In genomic region chr8:70760775-70761406, GRCm38 (mm10) we compare ENCODE assay signal across 8 mouse cellular contexts. TPM values are rescaled to one million over a fixed set of nuclear protein-coding genes. Genes with fewer than 3 reads are reported as not detected.
DNase-seq lines count a peak whose midpoint lies in the region; ATAC-seq and TF ChIP-seq lines count a peak whose summit lies in the region.

TSS of gene Mpv17l2 (minus strand) at chr8:70760946.

- WGBS in kidney, embryonic 14.5 days = under 1% methylated on average over 55 of the region's 55 CpGs
- WGBS in limb, embryonic 15.5 days = 1% methylated on average over 53 of the region's 55 CpGs

- H3K9ac ChIP-seq in kidney, embryonic 14.5 days (ENCODE audit: low read depth, low read length) = peak within 1 kb of the TSS; percentile 83
- peak within 1 kb of the TSS; percentile 70 for H3K9ac ChIP-seq in limb, embryonic 15.5 days

- H3K36me3 ChIP-seq in kidney, embryonic 14.5 days (ENCODE audit: control insufficient read depth, insufficient read depth, low read length) = peaks cover 24% of the 10 kb centered on the region; the same call in 1 of the 2 replicates
- H3K36me3 ChIP-seq in limb, embryonic 15.5 days = peaks cover 24% of the 10 kb centered on the region

- peaks cover 31% of the 10 kb centered on the region for H3K4me1 ChIP-seq in bone marrow macrophage, adult 2 months (ENCODE audit: control insufficient read depth, insufficient read depth, low read length)
- H3K4me1 ChIP-seq in embryonic fibroblast, embryonic 13.5 days (ENCODE audit: control insufficient read depth, insufficient read depth, low read length) = peaks cover 3% of the 10 kb centered on the region; the same call in 1 of the 2 replicates
- peaks cover 22% of the 10 kb centered on the region for H3K4me1 ChIP-seq in kidney, embryonic 14.5 days (ENCODE audit: control insufficient read depth, insufficient read depth, low read length)
- H3K4me1 ChIP-seq in limb, embryonic 15.5 days = peaks cover 42% of the 10 kb centered on the region

- H3K9me3 ChIP-seq in kidney, embryonic 14.5 days (ENCODE audit: control insufficient read depth, low read length) = no peaks in the 10 kb centered on the region
- H3K9me3 ChIP-seq in limb, embryonic 15.5 days = no peaks in the 10 kb centered on the region

- TF ChIP-seq POLR2A in bone marrow macrophage, adult 2 months (IDR thresholded peaks at IDR 0.05; ENCODE audit: borderline replicate concordance, low read depth, low read length) = no peak
- TF ChIP-seq POLR2A in embryonic fibroblast, embryonic 13.5 days (IDR thresholded peaks at IDR 0.05; ENCODE audit: low read depth, low read length) = peak; percentile 81

- DNase-seq in A20 (ENCODE audit: low read depth, low spot score) = peak; percentile 99
- peak; percentile 98 for DNase-seq in heart, adult 9 months (ENCODE audit: low spot score in 2 of 2)
- DNase-seq in monocyte, adult 2 months (ENCODE audit: low read depth in 1 of 2, low spot score in 2 of 2) = peak; percentile 88 to 95
- DNase-seq in spleen, postnatal 36 days (ENCODE audit: low spot score in 2 of 2) = peak; percentile 98 to 99

- peak within 1 kb of the TSS; percentile 72 for H3K27ac ChIP-seq in bone marrow macrophage, adult 2 months (ENCODE audit: insufficient read depth, low read depth, low read length)
- H3K27ac ChIP-seq in embryonic fibroblast, embryonic 13.5 days (ENCODE audit: insufficient read depth, low read length) = peak within 1 kb of the TSS; percentile 48; the same call in 1 of the 2 replicates
- H3K27ac ChIP-seq in kidney, embryonic 14.5 days (ENCODE audit: low read depth, low read length) = peak within 1 kb of the TSS; percentile 65; the same call in 1 of the 2 replicates
- H3K27ac ChIP-seq in limb, embryonic 15.5 days = peak within 1 kb of the TSS; percentile 84

- peak within 1 kb of the TSS; percentile 99 for H3K4me2 ChIP-seq in kidney, embryonic 14.5 days (replicated peaks; ENCODE audit: low read depth, low read length)
- peak within 1 kb of the TSS; percentile 96 for H3K4me2 ChIP-seq in limb, embryonic 15.5 days

- peak within 1 kb of the TSS; percentile 68 for H3K4me3 ChIP-seq in bone marrow macrophage, adult 2 months (ENCODE audit: insufficient read depth, low read length)
- H3K4me3 ChIP-seq in embryonic fibroblast, embryonic 13.5 days (ENCODE audit: insufficient read depth, low read length) = peak within 1 kb of the TSS; percentile 79
- H3K4me3 ChIP-seq in kidney, embryonic 14.5 days (ENCODE audit: low read length) = peak within 1 kb of the TSS; percentile 75
- peak within 1 kb of the TSS; percentile 71 for H3K4me3 ChIP-seq in limb, embryonic 15.5 days

- no peaks in the 10 kb centered on the region for H3K27me3 ChIP-seq in kidney, embryonic 14.5 days (ENCODE audit: control insufficient read depth, insufficient read depth, low read length)
- H3K27me3 ChIP-seq in limb, embryonic 15.5 days = no peaks in the 10 kb centered on the region

- TF ChIP-seq CTCF in bone marrow macrophage, adult 2 months (IDR thresholded peaks at IDR 0.05; ENCODE audit: low read depth, low read length) = no peak
- no peak for TF ChIP-seq CTCF in embryonic fibroblast, embryonic 13.5 days (IDR thresholded peaks at IDR 0.05; ENCODE audit: borderline replicate concordance, insufficient read depth, low read length)

- peak; percentile 95 for ATAC-seq in kidney, embryonic 14.5 days (ENCODE audit: low FRiP score, low TSS enrichment)
- peak; percentile 93 for ATAC-seq in limb, embryonic 15.5 days (ENCODE audit: insufficient number of reproducible peaks, low FRiP score, low TSS enrichment, low read depth)

RNA-seq across cellular contexts. Expression of gene Mpv17l2, which starts in this region (rescaled TPM):
- 32.4 and 33.7 TPM in 2 replicates for polyA plus RNA-seq in bone marrow macrophage, adult 2 months (2012; ENCODE audit: insufficient read depth, insufficient read length, missing spikeins)
- polyA plus RNA-seq in embryonic fibroblast, embryonic 13.5 days (2011; ENCODE audit: insufficient read length, low read depth, missing spikeins) = 29.1 and 32.6 TPM in 2 replicates
- polyA plus RNA-seq in kidney, embryonic 14.5 days (2014; fragmentation: Nextera tagmentation; extraction: Ambion mirVana) = 47.9 and 52.7 TPM in 2 replicates
- polyA plus RNA-seq in limb, embryonic 15.5 days (2015; fragmentation: Nextera tagmentation; extraction: Ambion mirVana) = 41.9 and 46.1 TPM in 2 replicates

Comparison
In these comparisons a context has a peak if more than half of its experiments do, and no peak if none do; other contexts are left out.
1. Peak in every context shown above with its lines: DNase-seq, ATAC-seq, H3K4me3 ChIP-seq and H3K27ac ChIP-seq.